Mouse (Mus musculus) spleen, postnatal 14 days (tissue): ENCODE measurements around the gene Dync1i1.

Experiments used
- DNase-seq, 2 experiments: peaks; one replicate each; pipeline ENCODE4 v3.0.0; 2021 to 2022; ENCODE audit warnings: low spot score in 2 of 2

Dync1i1 gene

GRCm38 (mm10) chr6:6058548-6058947 is 333.1 kb downstream of the Dync1i1 start:
- DNase-seq: no peak

- no peak for DNase-seq
Measured at GRCm38 (mm10) chr6:6067201-6067600, 341.8 kb downstream of the Dync1i1 start.

GRCm38 (mm10) chr6:6070015-6070414 is 344.6 kb downstream of the Dync1i1 start:
- no peak for DNase-seq

GRCm38 (mm10) chr6:6071038-6071437 is 345.6 kb downstream of the Dync1i1 start:
- no peak for DNase-seq

- DNase-seq: no peak
Measured at GRCm38 (mm10) chr6:6075940-6076447, 350.6 kb downstream of the Dync1i1 start.

- DNase-seq: no peak
Measured at GRCm38 (mm10) chr6:6077234-6077633, 351.8 kb downstream of the Dync1i1 start.
